Mouse (Mus musculus): Measurements from ENCODE around the gene Nr6a1. TPM values are rescaled to one million over a fixed set of nuclear protein-coding genes. Genes with fewer than 3 reads are reported as not detected.

Gene Nr6a1
- polyA plus RNA-seq, 1 experiment, result 0.74 TPM

- TF ChIP-seq MAX (IDR thresholded peaks at IDR 0.05) (peak; percentile 36), MYOG (IDR thresholded peaks at IDR 0.05; ENCODE audit: control insufficient read depth, extremely low read depth, insufficient read length) (no peak)
- H3K36me3 ChIP-seq (ENCODE audit: control insufficient read depth, insufficient read depth), result no peaks in the 10 kb centered on the region
- peaks cover 14% of the 10 kb centered on the region for H3K79me3 ChIP-seq (ENCODE audit: low read depth)
- no peaks in the 10 kb centered on the region for H3K27me3 ChIP-seq (ENCODE audit: control insufficient read depth, insufficient read depth, insufficient read length)
- H3ac ChIP-seq (ENCODE audit: control insufficient read depth, insufficient read length, low read depth), result peak overlapping the region; percentile 93
- peak overlapping the region; percentile 38 for H3K4me3 ChIP-seq (ENCODE audit: insufficient read depth, poor library complexity, severe bottlenecking)
- H3K79me2 ChIP-seq (ENCODE audit: control insufficient read depth, insufficient read depth), result peaks cover 32% of the 10 kb centered on the region
Measured at GRCm38 (mm10) chr2:38823912-38824583, 103.4 kb downstream of the Nr6a1 start.

GRCm38 (mm10) chr2:38823406-38823805 is 104.1 kb downstream of the Nr6a1 start:
- no peaks in the 10 kb centered on the region for H3K27me3 ChIP-seq (ENCODE audit: control insufficient read depth, insufficient read depth, insufficient read length)
- peaks cover 26% of the 10 kb centered on the region for H3K79me2 ChIP-seq (ENCODE audit: control insufficient read depth, insufficient read depth)
- H3K4me3 ChIP-seq (ENCODE audit: insufficient read depth, poor library complexity, severe bottlenecking), result peak overlapping the region; percentile 38
- H3K36me3 ChIP-seq (ENCODE audit: control insufficient read depth, insufficient read depth), result no peaks in the 10 kb centered on the region
- peaks cover 11% of the 10 kb centered on the region for H3K79me3 ChIP-seq (ENCODE audit: low read depth)
- peak overlapping the region; percentile 45 for H3ac ChIP-seq (ENCODE audit: control insufficient read depth, insufficient read length, low read depth)
- TF ChIP-seq CEBPB (IDR thresholded peaks at IDR 0.05; ENCODE audit: low read depth) (peak; percentile 75), MAX (IDR thresholded peaks at IDR 0.05) (peak; percentile 54), CTCF (IDR thresholded peaks at IDR 0.05; ENCODE audit: control insufficient read depth, insufficient read depth, insufficient read length) (no peak), USF1 (IDR thresholded peaks at IDR 0.05; ENCODE audit: low read depth) (no peak)

GRCm38 (mm10) chr2:38822995-38823394 is 104.5 kb downstream of the Nr6a1 start:
- peaks cover 22% of the 10 kb centered on the region for H3K79me2 ChIP-seq (ENCODE audit: control insufficient read depth, insufficient read depth)
- H3ac ChIP-seq (ENCODE audit: control insufficient read depth, insufficient read length, low read depth), result peak overlapping the region; percentile 45
- H3K79me3 ChIP-seq (ENCODE audit: low read depth), result peaks cover 11% of the 10 kb centered on the region
- TF ChIP-seq USF1 (IDR thresholded peaks at IDR 0.05; ENCODE audit: low read depth) (peak; percentile 93), MAX (IDR thresholded peaks at IDR 0.05) (no peak)
- no peaks in the 10 kb centered on the region for H3K27me3 ChIP-seq (ENCODE audit: control insufficient read depth, insufficient read depth, insufficient read length)
- H3K4me3 ChIP-seq (ENCODE audit: insufficient read depth, poor library complexity, severe bottlenecking), result peak overlapping the region; percentile 38
- no peaks in the 10 kb centered on the region for H3K36me3 ChIP-seq (ENCODE audit: control insufficient read depth, insufficient read depth)

- H3K36me3 ChIP-seq (ENCODE audit: control insufficient read depth, insufficient read depth), result no peaks in the 10 kb centered on the region
- no peaks in the 10 kb centered on the region for H3K27me3 ChIP-seq (ENCODE audit: control insufficient read depth, insufficient read depth, insufficient read length)
- H3K4me3 ChIP-seq (ENCODE audit: insufficient read depth, poor library complexity, severe bottlenecking), result no peak overlapping the region
- no peak for TF ChIP-seq MYOD1 (IDR thresholded peaks at IDR 0.05; ENCODE audit: control insufficient read depth, insufficient read length, low read depth)
- TF ChIP-seq FOSL1 (IDR thresholded peaks at IDR 0.05; ENCODE audit: insufficient read depth, low read length, poor library complexity, severe bottlenecking), result no peak
- TF ChIP-seq MYOG (IDR thresholded peaks at IDR 0.05; ENCODE audit: control insufficient read depth, extremely low read depth, insufficient read length), result no peak
- TF ChIP-seq CEBPB (IDR thresholded peaks at IDR 0.05; ENCODE audit: low read depth), result no peak
- TF ChIP-seq MAX (IDR thresholded peaks at IDR 0.05), result no peak
- no peak for TF ChIP-seq USF1 (IDR thresholded peaks at IDR 0.05; ENCODE audit: low read depth)
- TF ChIP-seq CTCF (IDR thresholded peaks at IDR 0.05; ENCODE audit: control insufficient read depth, insufficient read depth, insufficient read length), result no peak
- no peaks in the 10 kb centered on the region for H3K79me2 ChIP-seq (ENCODE audit: control insufficient read depth, insufficient read depth)
- H3ac ChIP-seq (ENCODE audit: control insufficient read depth, insufficient read length, low read depth), result no peak overlapping the region
- H3K79me3 ChIP-seq (ENCODE audit: low read depth), result no peaks in the 10 kb centered on the region
Measured at GRCm38 (mm10) chr2:38817487-38817886, 110.0 kb downstream of the Nr6a1 start.

GRCm38 (mm10) chr2:38797087-38797624 is 130.3 kb downstream of the Nr6a1 start:
- Histone ChIP-seq H3K79me2 (ENCODE audit: control insufficient read depth, insufficient read depth) (no peaks in the 10 kb centered on the region), H3ac (ENCODE audit: control insufficient read depth, insufficient read length, low read depth) (no peak overlapping the region), H3K79me3 (ENCODE audit: low read depth) (no peaks in the 10 kb centered on the region), H3K36me3 (ENCODE audit: control insufficient read depth, insufficient read depth) (no peaks in the 10 kb centered on the region), H3K27me3 (ENCODE audit: control insufficient read depth, insufficient read depth, insufficient read length) (no peaks in the 10 kb centered on the region), H3K4me3 (ENCODE audit: insufficient read depth, poor library complexity, severe bottlenecking) (no peak overlapping the region)
- TF ChIP-seq CTCF (IDR thresholded peaks at IDR 0.05; ENCODE audit: control insufficient read depth, insufficient read depth, insufficient read length) (peak; percentile 41), MYOD1 (IDR thresholded peaks at IDR 0.05; ENCODE audit: control insufficient read depth, insufficient read length, low read depth) (no peak)

GRCm38 (mm10) chr2:38787338-38787737 is 140.2 kb downstream of the Nr6a1 start:
- H3K79me3 ChIP-seq (ENCODE audit: low read depth), result no peaks in the 10 kb centered on the region
- no peak overlapping the region for H3ac ChIP-seq (ENCODE audit: control insufficient read depth, insufficient read length, low read depth)
- no peak overlapping the region for H3K4me3 ChIP-seq (ENCODE audit: insufficient read depth, poor library complexity, severe bottlenecking)

More at GRCm38 (mm10) chr2:38787338-38787737, 140.2 kb downstream of the Nr6a1 start:
- H3K27me3 ChIP-seq (ENCODE audit: control insufficient read depth, insufficient read depth, insufficient read length), result no peaks in the 10 kb centered on the region
- H3K79me2 ChIP-seq (ENCODE audit: control insufficient read depth, insufficient read depth), result no peaks in the 10 kb centered on the region
- H3K36me3 ChIP-seq (ENCODE audit: control insufficient read depth, insufficient read depth), result no peaks in the 10 kb centered on the region
- TF ChIP-seq MYOG (IDR thresholded peaks at IDR 0.05; ENCODE audit: control insufficient read depth, extremely low read depth, insufficient read length), result no peak
- TF ChIP-seq MAX (IDR thresholded peaks at IDR 0.05), result no peak
- TF ChIP-seq FOSL1 (IDR thresholded peaks at IDR 0.05; ENCODE audit: insufficient read depth, low read length, poor library complexity, severe bottlenecking), result no peak
- no peak for TF ChIP-seq USF1 (IDR thresholded peaks at IDR 0.05; ENCODE audit: low read depth)
- TF ChIP-seq CEBPB (IDR thresholded peaks at IDR 0.05; ENCODE audit: low read depth), result no peak
- TF ChIP-seq CTCF (IDR thresholded peaks at IDR 0.05; ENCODE audit: control insufficient read depth, insufficient read depth, insufficient read length), result no peak
- TF ChIP-seq MYOD1 (IDR thresholded peaks at IDR 0.05; ENCODE audit: control insufficient read depth, insufficient read length, low read depth), result no peak
